Mouse (Mus musculus): ENCODE data around the gene Pms1.

Gene Pms1

DNA sequence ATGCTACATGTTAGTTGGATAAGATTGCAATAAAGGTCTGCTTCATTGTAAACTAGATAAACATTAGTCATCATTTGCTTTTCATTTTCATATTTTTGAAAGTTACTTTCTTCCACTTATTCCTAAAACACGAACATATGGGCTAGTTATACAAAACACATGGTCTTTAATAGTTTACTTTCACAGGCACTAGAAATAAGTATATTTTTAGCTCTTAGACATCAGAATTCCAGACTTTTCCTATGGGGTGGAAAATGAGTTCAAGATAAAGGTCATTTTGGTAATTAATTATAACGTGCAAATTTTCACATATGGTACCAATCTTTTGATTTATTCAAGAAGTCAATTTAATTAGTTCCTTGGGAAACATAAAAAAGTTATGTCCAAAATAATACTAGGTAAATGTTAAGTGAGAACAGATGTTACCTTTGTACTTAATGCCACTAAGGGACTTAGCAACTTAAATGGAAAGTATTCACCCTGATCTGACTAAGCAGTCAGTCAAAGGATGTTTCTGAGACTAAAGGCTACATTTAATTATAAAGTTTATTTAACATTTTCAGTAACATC is 95.1 kb downstream of the Pms1 start:
- peak; percentile 1 for DNase-seq (ENCODE audit: low read depth, low spot score)

DNA sequence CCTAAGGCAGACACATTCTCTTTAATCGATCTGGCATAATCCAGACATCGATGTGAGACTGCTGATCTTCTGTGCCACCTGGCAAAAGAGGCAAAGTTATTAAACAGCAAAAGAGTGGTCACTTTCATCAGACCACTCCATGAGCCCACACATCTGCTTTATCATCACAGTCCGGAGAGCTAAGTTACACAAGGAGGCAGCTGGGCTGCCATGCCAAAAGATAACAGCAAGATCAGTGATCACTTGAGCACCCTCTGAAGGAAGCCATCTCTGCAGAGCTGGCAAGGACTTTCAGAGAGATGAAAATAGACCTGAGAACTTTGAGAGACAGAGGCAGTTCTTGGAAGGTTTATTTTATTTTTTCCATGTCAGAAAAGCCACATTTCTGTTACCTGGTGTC is 102.3 kb downstream of the Pms1 start:
- DNase-seq (ENCODE audit: low read depth, low spot score) = no peak

DNA sequence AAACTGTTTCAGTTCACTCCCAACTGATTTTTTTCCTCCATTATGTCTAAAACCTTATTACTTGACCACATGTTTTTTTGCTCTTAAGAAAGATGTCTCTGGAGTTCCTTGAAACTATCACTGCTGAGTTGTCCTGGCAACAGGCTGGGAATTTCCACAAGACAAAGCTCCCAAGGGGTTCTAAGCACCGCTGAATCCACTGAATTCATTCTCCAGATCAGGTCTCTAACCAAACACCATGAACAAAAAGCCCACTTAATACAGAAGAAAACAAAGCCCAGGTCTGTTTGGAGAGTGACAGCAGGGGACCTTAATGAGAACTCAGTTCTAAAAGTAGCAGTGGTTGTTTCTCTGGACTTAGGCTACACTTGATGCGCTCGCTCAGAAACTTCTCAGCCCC is 105.6 kb downstream of the Pms1 start:
- no peak for DNase-seq (ENCODE audit: low read depth, low spot score)

DNA sequence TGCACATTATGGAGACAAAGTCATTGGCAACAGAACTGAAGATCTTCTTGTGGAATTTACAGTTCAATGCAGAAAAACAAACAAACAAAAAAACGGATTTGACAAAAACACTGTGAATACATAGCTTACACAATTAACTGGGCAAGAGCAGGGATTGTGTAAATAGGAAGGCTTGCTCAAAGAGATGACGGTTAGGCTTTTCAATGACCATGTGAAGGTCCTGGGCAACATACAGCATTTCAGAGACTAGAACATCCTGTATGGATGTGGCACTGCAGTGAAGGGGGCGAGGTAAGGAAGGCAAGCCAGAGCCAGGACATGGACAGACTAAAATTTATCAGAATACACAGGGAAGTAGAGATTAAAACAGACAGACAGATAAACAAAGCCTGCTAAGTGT is 107.2 kb downstream of the Pms1 start:
- no peak for DNase-seq (ENCODE audit: low read depth, low spot score)

DNA sequence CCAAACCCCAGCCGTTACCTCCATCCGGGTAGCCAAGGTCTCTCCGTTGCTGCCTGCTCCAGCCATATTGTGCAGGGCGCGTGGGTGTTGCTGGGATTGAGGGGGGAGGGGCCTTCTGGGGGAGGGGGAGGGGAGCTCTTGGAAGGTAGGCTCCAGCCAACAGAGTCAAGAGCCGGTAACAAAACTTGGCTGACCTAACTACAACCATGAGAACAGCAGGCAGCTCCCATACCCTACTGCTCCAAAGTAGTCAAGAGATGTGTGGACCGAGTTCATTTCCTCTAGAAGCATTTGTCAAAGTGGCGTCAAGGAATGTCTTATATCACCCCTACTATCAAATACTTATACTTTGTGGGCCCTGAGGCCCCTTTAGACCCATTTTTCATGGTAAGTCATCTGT is 109.3 kb downstream of the Pms1 start, which contains the start of gene 1700019A02Rik:
1700019A02Rik (minus strand) TSS at position 101 of the 400 bp plus-strand sequence.
- no peak for DNase-seq (ENCODE audit: low read depth, low spot score)

DNA sequence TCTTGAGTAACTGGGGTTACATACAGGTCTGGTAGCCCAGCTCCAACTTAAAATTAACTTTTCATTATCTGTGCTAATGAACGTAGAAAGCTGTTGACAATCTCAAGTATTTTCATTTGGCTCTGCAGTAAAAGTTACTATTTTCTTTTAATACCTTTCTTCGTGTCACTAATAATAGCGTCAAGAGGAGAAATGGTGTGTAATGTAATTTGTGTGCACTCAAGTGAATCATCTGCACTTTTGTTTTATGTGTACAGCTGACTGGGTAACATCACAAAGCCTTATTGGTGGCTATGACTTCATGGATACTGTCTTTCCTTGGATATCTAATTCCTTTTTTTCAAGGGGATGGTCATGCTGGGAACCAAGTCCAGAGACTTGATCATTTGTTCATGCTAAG is 110.5 kb downstream of the Pms1 start:
- DNase-seq (ENCODE audit: low read depth, low spot score) = no peak

DNA sequence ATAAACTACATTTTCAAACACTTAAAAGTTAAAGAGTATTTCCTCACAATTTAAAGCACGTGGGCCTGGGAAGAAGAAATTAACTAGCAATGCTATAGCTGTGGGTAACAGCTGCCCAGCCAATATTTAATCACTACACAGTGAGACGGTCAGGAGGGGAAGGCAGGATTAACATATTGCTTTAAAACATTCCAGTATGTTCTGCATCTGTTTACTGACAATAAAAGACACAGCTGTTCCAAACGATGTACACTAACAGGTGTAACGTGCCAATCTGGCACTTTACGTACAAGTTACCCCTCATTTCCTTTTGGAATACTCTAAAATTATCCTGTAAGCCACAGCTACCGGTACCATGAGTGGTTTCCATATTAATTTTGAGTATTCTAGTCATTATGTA is 139.1 kb downstream of the Pms1 start:
- DNase-seq (ENCODE audit: low read depth, low spot score) = no peak
